Mouse (Mus musculus) liver, embryonic 15.5 days (tissue): Measurements from ENCODE around the gene Ubxn1. TPM values are rescaled to one million over a fixed set of nuclear protein-coding genes. Genes with fewer than 3 reads are reported as not detected.

Experiments
- microRNA-seq: library from miRNA; unstranded; fragments of <30 nt; microRNA quantifications from one replicate; pipeline ENCODE4, GENCODE M21; 2016
- polyA plus RNA-seq: library from polyadenylated mRNA; unstranded; fragments of >200 nt; fragmentation: Nextera tagmentation; extraction: Ambion mirVana; gene quantifications from 2 replicates; pipeline ENCODE4 v1.2.1, GENCODE M21; 2015

Gene Ubxn1
- polyA plus RNA-seq, 1 experiment from 2014 or later = 90.4 TPM

Small RNA genes lying within 50 kb of the gene (microRNA-seq; reads per million reads assigned to microRNA genes)
- not detected for gene Mir5136

Other genes starting within 250 kb of the Ubxn1 start
- gene Chrm1, start 207.7 kb upstream of the Ubxn1 start, polyA plus RNA-seq = 0.02 TPM in 1 of 2 replicates, not detected in the other
- gene Slc3a2, start 148.1 kb upstream of the Ubxn1 start, polyA plus RNA-seq = 124 and 132 TPM in 2 replicates
- gene Wdr74, start 135.7 kb upstream of the Ubxn1 start, polyA plus RNA-seq = 48.8 and 53.0 TPM in 2 replicates
- 0.43 and 0.62 TPM in 2 replicates for gene 1700092M07Rik, start 130.8 kb upstream of the Ubxn1 start, polyA plus RNA-seq
- gene Stx5a, start 130.1 kb upstream of the Ubxn1 start, polyA plus RNA-seq = 53.5 and 53.8 TPM in 2 replicates
- 81.2 and 91.6 TPM in 2 replicates for gene Nxf1, start 114.4 kb upstream of the Ubxn1 start, polyA plus RNA-seq
- 53.8 and 57.3 TPM in 2 replicates for gene Tmem223, start 100.5 kb upstream of the Ubxn1 start, polyA plus RNA-seq
- 90.5 and 96.9 TPM in 2 replicates for gene Tmem179b, start 97.0 kb upstream of the Ubxn1 start, polyA plus RNA-seq
- 13.2 and 15.4 TPM in 2 replicates for gene Taf6l, start 85.1 kb upstream of the Ubxn1 start, polyA plus RNA-seq
- gene Polr2g, start 72.9 kb upstream of the Ubxn1 start, polyA plus RNA-seq = 55.5 and 65.7 TPM in 2 replicates
- gene Zbtb3, start 68.9 kb upstream of the Ubxn1 start, polyA plus RNA-seq = 1.2 and 1.3 TPM in 2 replicates
- 22.4 and 22.5 TPM in 2 replicates for gene Ttc9c, start 52.2 kb upstream of the Ubxn1 start, polyA plus RNA-seq
- gene Hnrnpul2, start 51.5 kb upstream of the Ubxn1 start, polyA plus RNA-seq = 2.2 and 2.6 TPM in 2 replicates
- not detected in 2 replicates for gene AC129217.1, start 41.7 kb upstream of the Ubxn1 start, polyA plus RNA-seq
- 29.8 and 33.1 TPM in 2 replicates for gene Bscl2, start 34.0 kb upstream of the Ubxn1 start, polyA plus RNA-seq
- gene Gng3, start 32.3 kb upstream of the Ubxn1 start, polyA plus RNA-seq = 0.43 and 0.50 TPM in 2 replicates
- gene Lrrn4cl, start 20.7 kb upstream of the Ubxn1 start, polyA plus RNA-seq = 0.15 TPM in 2 replicates
- gene Uqcc3, start 9.4 kb downstream of the Ubxn1 start, polyA plus RNA-seq = 29.6 and 29.8 TPM in 2 replicates
- gene Lbhd1, start 12.2 kb downstream of the Ubxn1 start, polyA plus RNA-seq = 22.5 and 42.9 TPM in 2 replicates
- not detected in 2 replicates for gene Gm49403, start 12.4 kb downstream of the Ubxn1 start, polyA plus RNA-seq
- 46.8 and 49.0 TPM in 2 replicates for gene 1810009A15Rik, start 17.4 kb downstream of the Ubxn1 start, polyA plus RNA-seq
- gene Gm49416, start 17.4 kb downstream of the Ubxn1 start, polyA plus RNA-seq = 0.29 TPM in 1 of 2 replicates, not detected in the other
- gene Ints5, start 21.5 kb downstream of the Ubxn1 start, polyA plus RNA-seq = 21.6 and 26.2 TPM in 2 replicates
- 44.8 and 49.6 TPM in 2 replicates for gene Ganab, start 26.6 kb downstream of the Ubxn1 start, polyA plus RNA-seq
- gene B3gat3, start 48.9 kb downstream of the Ubxn1 start, polyA plus RNA-seq = 20.6 and 25.8 TPM in 2 replicates
- gene Rom1, start 57.9 kb downstream of the Ubxn1 start, polyA plus RNA-seq = 2.8 TPM in 2 replicates
- 13.1 and 14.6 TPM in 2 replicates for gene Eml3, start 58.1 kb downstream of the Ubxn1 start, polyA plus RNA-seq
- 79.0 and 85.9 TPM in 2 replicates for gene Mta2, start 70.4 kb downstream of the Ubxn1 start, polyA plus RNA-seq
- gene Tut1, start 82.4 kb downstream of the Ubxn1 start, polyA plus RNA-seq = 13.7 and 14.6 TPM in 2 replicates
- gene Eef1g, start 95.5 kb downstream of the Ubxn1 start, polyA plus RNA-seq = 177 and 180 TPM in 2 replicates
- 2.5 and 3.0 TPM in 2 replicates for gene Ahnak, start 117.8 kb downstream of the Ubxn1 start, polyA plus RNA-seq
- gene Scgb1a1, start 216.5 kb downstream of the Ubxn1 start, polyA plus RNA-seq = not detected in 2 replicates